Mouse (Mus musculus): ENCODE results near the gene Ccdc155. TPM values are rescaled to one million over a fixed set of nuclear protein-coding genes. Genes with fewer than 3 reads are reported as not detected.

Gene Ccdc155
- 1 to 10 TPM; 2.0 to 2.7 TPM for total RNA-seq (2021)
- long read RNA-seq, experiment 1, partial matches to known transcripts: 0 of 3 reads
- long read RNA-seq, experiment 1, other reads (novel, unspliced or antisense): 3 of 3 reads
- long read RNA-seq, experiment 2, partial matches to known transcripts: 0 of 5 reads
- long read RNA-seq, experiment 2, other reads (novel, unspliced or antisense): 5 of 5 reads

DNA sequence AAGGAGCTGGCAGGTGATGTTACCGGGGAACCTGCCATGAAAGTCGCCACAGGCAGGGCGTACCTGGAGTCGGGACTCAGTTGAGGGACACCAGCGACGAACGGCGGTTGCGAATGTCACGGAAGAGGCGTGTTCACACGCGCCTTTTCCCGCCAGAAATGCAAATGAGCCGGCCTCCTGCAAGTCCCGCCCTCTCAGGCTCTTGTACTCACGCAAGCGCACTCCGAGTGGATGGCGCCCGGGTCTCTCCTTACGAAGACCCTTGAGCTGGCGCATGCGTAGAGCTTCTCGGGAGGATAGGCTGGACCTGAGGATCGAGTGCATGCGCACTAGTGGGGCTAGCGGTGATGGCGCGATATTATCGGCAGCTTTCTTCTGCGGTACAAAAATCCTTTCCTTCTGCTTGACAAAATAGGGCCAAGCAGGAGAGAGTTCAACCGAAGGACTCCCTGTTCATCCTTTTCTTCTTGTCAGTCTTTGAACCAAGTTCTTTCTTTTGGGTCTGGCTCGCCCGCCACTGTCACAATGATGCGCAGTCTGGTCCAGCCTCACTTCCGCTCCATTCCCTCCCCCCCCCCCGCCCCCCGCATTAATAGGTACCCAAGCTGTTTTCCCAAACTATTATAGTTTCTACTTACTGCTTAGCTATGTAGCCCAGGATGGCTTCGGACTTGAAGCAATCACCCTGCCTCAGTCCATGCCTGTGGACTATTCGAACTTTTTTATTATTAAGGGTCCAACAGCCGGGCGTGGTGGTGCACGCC, at the start of gene Ccdc155:
TSS of gene Ccdc155 (minus strand) at position 513 of the 764 bp plus-strand sequence.
- DNase-seq (ENCODE audit: low spot score in 2 of 2): peak; percentile 88 to 94

DNA sequence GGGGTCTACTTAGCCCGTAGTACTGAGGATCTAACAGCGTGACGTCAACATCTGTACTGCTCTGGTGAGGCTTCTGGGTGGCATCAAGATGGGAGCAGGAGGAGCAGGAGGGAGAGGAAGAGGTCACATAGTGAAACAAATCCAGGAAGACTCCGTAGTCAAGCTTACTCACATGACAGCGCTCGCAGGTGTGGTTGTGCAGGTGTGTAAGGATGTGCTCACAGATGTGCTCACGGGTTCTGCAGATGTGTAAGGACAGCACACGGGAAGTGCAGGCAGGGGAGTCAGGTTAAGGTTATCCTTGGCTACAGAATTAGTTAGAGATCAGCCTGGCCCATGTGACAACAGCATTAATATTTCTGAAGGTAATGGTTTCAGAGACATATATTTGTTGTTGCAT, 49.1 kb upstream of the Ccdc155 start:
- DNase-seq (ENCODE audit: low spot score in 2 of 2): no peak

GRCm38 (mm10) chr7:45247666-45248065, 43.0 kb upstream of the Ccdc155 start:
- DNase-seq (ENCODE audit: low spot score in 2 of 2): no peak

DNA sequence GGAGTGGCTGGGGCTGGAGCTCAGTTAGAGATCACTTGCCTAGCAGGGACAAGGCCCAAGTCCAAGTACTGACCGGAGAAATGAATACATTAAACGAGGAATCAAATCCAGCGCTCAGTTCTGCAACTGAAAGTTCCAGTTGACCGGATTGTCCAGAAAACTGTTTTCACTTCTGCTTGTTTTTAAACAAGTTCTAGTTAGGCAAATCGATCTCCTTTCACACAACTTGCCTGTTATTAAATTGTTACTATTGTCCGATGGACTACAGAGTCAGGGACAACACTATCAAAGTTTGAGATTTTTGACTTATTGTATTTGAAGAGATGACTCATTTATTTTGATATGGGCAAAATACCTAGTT, 36.7 kb upstream of the Ccdc155 start:
- no peak for DNase-seq (ENCODE audit: low spot score in 2 of 2)

GRCm38 (mm10) chr7:45240633-45241388, 36.1 kb upstream of the Ccdc155 start, which contains the start of gene Slc6a16:
TSS of gene Slc6a16 (plus strand) at chr7:45241085.
- DNase-seq (ENCODE audit: low spot score in 2 of 2): peak in 1 of 2 experiments; percentile 51

GRCm38 (mm10) chr7:45240109-45240508, 35.4 kb upstream of the Ccdc155 start:
- no peak for DNase-seq (ENCODE audit: low spot score in 2 of 2)

GRCm38 (mm10) chr7:45238723-45239496, 34.2 kb upstream of the Ccdc155 start, which contains the start of gene Cd37:
TSS of gene Cd37 (minus strand) at chr7:45239115.
- DNase-seq (ENCODE audit: low spot score in 2 of 2): no peak

- no peak for DNase-seq (ENCODE audit: low spot score in 2 of 2)
Measured at GRCm38 (mm10) chr7:45237747-45238699, 33.3 kb upstream of the Ccdc155 start.

DNA sequence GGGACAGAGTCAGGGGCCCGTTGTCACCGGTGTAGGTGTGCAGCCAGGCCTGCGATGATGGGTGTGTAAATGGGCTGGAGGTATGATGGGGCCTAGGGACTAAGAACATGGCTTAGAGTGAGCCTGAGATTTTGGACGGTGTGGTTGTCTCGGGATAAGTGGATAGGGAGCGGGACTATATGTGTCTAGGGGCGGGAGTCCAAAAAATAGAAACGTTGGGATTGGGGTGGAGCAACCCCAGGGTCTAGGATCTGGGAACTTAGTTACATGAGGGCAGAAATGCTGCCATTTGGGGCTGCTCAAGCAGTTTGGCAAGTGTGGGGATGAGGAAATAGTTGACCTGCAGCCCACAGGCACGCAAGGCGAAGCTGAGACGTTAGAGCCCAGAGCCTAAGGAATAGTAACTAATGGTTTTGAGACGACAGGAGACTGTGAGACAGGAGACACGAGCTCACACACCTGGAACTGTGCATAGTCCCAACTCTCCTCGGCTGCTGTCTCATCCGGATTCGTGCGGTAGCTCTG, 31.0 kb upstream of the Ccdc155 start:
- DNase-seq (ENCODE audit: low spot score in 2 of 2): no peak

- DNase-seq (ENCODE audit: low spot score in 2 of 2): no peak
Measured at GRCm38 (mm10) chr7:45234922-45235571, 30.4 kb upstream of the Ccdc155 start.

DNA sequence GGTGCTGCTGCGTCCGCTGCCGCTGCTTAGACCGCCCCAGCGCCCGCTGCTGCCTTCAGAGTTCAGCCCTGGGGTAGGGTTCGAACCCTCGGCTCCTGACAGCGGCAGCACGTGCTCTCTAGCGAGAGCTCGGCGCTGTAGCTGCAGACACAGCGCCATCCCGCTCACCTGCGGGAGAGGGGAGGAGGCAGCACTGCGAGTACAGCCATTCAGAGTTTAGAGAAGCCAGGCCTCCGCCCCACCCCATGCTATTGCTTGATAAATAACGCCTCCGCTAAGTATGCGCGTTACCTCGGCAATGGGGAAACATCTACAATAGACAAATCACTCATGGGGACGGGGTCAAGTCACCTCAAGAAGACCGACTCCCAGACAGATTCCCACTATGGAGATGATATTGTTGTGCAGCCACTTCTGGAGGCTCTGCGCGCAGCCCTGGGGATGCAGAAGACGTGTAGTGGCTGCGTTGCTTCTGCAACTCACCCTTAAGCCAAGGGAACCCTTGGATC, 29.7 kb upstream of the Ccdc155 start:
- DNase-seq (ENCODE audit: low spot score in 2 of 2): peak in 1 of 2 experiments; percentile 18

DNA sequence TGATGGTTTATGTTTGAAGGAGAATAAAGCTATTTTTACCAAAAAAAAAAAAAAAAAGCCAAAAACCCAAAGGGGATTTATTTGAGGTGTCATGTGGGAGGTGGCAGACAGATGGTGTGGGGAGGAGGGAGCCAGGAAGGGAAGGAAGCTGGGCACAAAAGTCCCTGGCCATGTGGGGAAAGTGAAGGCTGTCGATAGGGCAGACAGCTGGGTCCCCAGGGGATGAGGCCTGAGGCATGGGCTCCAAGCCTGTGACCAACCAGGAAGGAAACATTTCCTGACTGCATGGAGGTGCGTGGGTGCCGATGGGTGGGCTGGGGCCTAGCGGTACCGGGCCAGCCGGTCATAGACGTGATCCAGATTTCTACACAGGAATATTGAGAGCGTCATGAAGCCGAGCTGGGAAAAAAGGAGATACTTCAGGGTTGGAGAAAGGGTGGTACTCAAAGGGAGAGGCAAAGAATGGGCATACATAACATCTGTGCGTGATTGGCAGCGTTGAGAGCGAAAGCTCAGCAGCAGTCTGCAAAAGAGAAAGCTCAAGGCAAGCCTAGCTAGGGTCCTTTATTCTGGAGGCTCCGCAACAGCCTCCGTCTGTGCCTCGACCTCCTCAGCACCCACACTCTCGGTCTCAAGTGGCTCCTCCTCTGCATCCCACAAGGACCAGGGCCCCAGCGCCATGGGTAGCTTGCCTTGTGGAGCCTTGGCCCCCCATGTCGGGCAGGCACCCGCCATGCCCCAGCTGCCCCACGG, 29.1 kb upstream of the Ccdc155 start:
- DNase-seq (ENCODE audit: low spot score in 2 of 2): peak; percentile 63 to 70

- DNase-seq (ENCODE audit: low spot score in 2 of 2): no peak
Measured at GRCm38 (mm10) chr7:45232716-45233465, 28.2 kb upstream of the Ccdc155 start.

GRCm38 (mm10) chr7:45231941-45232340, 27.2 kb upstream of the Ccdc155 start:
- DNase-seq (ENCODE audit: low spot score in 2 of 2): no peak

GRCm38 (mm10) chr7:45231192-45231591, 26.5 kb upstream of the Ccdc155 start:
- no peak for DNase-seq (ENCODE audit: low spot score in 2 of 2)

- no peak for DNase-seq (ENCODE audit: low spot score in 2 of 2)
Measured at GRCm38 (mm10) chr7:45229459-45230203, 24.9 kb upstream of the Ccdc155 start.

DNA sequence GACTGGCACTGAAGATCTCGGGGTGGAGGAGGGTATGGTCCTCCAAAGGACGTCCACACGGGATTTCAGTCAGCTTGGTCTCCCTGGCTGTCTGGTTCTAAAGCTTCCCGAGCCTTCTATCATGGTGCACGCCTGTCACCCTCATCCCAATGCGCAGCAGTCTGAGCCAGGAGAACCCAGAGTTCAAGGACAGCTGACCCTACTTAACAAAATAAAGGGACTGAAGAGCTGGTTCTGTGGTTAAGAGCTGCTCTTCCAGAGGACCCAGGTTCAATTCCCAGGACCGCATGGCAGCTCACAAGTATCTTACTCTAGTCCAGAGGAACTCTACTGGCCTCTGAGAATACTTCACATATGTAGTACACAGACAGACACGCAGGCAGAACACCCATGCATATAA, 24.4 kb upstream of the Ccdc155 start:
- DNase-seq (ENCODE audit: low spot score in 2 of 2): no peak

Measured in layer of hippocampus, postnatal 14 days (tissue).